Comparison of ENCODE assay signal across 27 mouse cellular contexts in the genomic region with DNA sequence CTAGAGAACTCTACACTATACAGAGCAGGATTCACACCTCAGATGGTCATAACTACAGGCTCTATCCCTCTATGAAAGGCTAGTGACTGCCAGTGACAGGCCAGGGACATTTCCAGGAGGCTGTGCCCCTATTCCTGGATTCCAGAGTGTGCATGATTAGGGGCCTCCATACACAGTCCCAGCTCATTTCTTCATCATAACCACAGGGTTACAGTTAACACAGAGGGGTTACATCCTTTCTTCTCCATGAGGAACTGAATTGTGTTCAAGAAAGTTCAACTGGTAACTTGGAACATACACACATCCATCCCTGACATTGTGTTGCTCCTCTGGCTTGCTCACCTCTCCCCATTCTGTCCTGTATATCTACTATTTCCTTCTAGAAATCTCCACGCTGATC. TPM values are rescaled to one million over a fixed set of nuclear protein-coding genes. Genes with fewer than 3 reads are reported as not detected.
"Had no signal": no experiment of that assay in that cellular context is flagged by ENCODE, and none has a peak within 500 bp of the region (broad histone marks: within the 10 kb centered on the region; RNA-seq: fewer than 3 reads in every experiment).

No protein-coding gene starts in this region.

- DNase-seq: left cerebral cortex, postnatal 4 days; liver; liver, embryonic 13.5 days; liver, postnatal 0 days; lung, adult 18-20 months; lung, adult 2 months; lung, embryonic 14.5 days; lung, postnatal 10 days; lung, postnatal 14 days; lung, postnatal 36 days; lung, postnatal 4 days; midbrain, embryonic 14.5 days had no signal

- ATAC-seq: liver, embryonic 12.5 days; liver, postnatal 0 days; lung, postnatal 0 days; midbrain, embryonic 13.5 days; midbrain, embryonic 15.5 days; midbrain, embryonic 16.5 days had no signal

RNA-seq across cellular contexts. Expression of gene Mepe, which starts 51.8 kb away (rescaled TPM):
- total RNA-seq: left cerebral cortex, adult 8-10 months; left cerebral cortex, postnatal 10 days; left cerebral cortex, postnatal 14 days; left cerebral cortex, postnatal 25 days; left cerebral cortex, postnatal 36 days; left cerebral cortex, postnatal 4 days; liver, adult 2 months; megakaryocyte, adult 5-6 weeks; megakaryocyte-erythroid progenitor cell, adult 5-6 weeks; midbrain, postnatal 0 days; monocyte, adult 5-6 weeks had no signal

RNA-seq across cellular contexts. Expression of gene Spp1, which starts 58.0 kb away (rescaled TPM):
- total RNA-seq: megakaryocyte-erythroid progenitor cell, adult 5-6 weeks had no signal
